Comparison of ENCODE assay signal across 7 mouse cellular contexts in the genomic region with DNA sequence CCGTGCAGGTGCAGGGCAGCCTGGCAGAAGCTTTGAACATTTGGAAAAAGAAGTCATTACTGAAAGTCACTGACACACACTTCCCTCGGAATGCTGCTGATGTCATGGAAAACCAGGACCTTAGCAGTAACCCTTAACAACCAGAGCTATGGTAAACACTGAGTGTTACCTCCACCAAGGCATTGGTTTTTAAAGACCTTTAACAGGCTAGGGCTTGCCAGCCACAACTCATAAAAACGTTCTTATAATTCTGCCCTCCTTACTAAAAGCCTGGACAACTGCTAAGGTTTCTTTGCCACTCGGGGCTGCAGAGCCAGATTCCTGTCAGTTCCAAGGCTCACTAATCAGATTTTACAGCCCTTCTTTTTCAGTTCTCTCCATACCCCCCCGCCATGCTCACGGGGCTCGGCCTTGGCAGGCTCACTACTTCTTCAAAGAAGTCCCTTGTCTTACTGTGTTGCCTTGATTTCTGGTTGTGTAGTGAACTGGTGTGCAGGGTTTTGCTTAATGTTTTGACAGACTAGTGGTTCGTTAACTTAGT.
DNase-seq lines count a peak whose midpoint lies in the region; TF ChIP-seq lines count a peak whose summit lies in the region.

No protein-coding gene starts in this region.

- DNase-seq in 3134 (ENCODE audit: extremely low read depth, insufficient read length, low spot score) (peak; percentile 50), 3T3-L1 (ENCODE audit: low read depth, low spot score) (peak; percentile 64)
- peak; percentile 76 for DNase-seq in kidney, adult 18-20 months
- peak; percentile 56 for DNase-seq in lung, postnatal 10 days
- peak; percentile 29 for DNase-seq in urinary bladder, postnatal 25 days (ENCODE audit: low spot score)
- DNase-seq in frontal cortex, postnatal 36 days (ENCODE audit: low spot score in 2 of 2) = no peak

- H3K4me3 ChIP-seq in embryonic fibroblast, embryonic 13.5 days (ENCODE audit: insufficient read depth, low read length) = no peak overlapping the region

- peaks cover 12% of the 10 kb centered on the region for H3K4me1 ChIP-seq in embryonic fibroblast, embryonic 13.5 days (ENCODE audit: control insufficient read depth, insufficient read depth, low read length)

- TF ChIP-seq POLR2A in embryonic fibroblast, embryonic 13.5 days (IDR thresholded peaks at IDR 0.05; ENCODE audit: low read depth, low read length) = no peak

- peak overlapping the region; percentile 91 for H3K27ac ChIP-seq in embryonic fibroblast, embryonic 13.5 days (ENCODE audit: insufficient read depth, low read length)

- no peak for TF ChIP-seq CTCF in embryonic fibroblast, embryonic 13.5 days (IDR thresholded peaks at IDR 0.05; ENCODE audit: borderline replicate concordance, insufficient read depth, low read length)

Comparison
In these comparisons a context has a peak if more than half of its experiments do, and no peak if none do; other contexts are left out.
1. DNase-seq: peak in 3134 (single experiment), 3T3-L1 (single experiment), kidney, adult 18-20 months (single experiment), lung, postnatal 10 days (single experiment) and urinary bladder, postnatal 25 days (single experiment); none in frontal cortex, postnatal 36 days (0 of 2).